Mouse (Mus musculus) limb, embryonic 13.5 days (tissue): ENCODE data around the gene Phactr2. TPM values are rescaled to one million over a fixed set of nuclear protein-coding genes. Genes with fewer than 3 reads are reported as not detected.

Experiments
- ATAC-seq: fragments of 200-750 bp; cut with Nextera tagmentation; 2 replicates; pipeline ENCODE4 v1.8.0; 2017; ENCODE audit warnings: low read depth, moderate number of reproducible peaks, moderate TSS enrichment; ENCODE audit not compliant: low FRiP score
- H3K27ac ChIP-seq: fragments of 300-500 bp; sonication (generic); 2 replicates; pipeline ENCODE4 v1.5.1; 2015; ENCODE audit warnings: inconsistent platforms, mild to moderate bottlenecking, moderate library complexity
- H3K27me3 ChIP-seq: fragments of 300-500 bp; sonication (generic); 2 replicates; pipeline ENCODE4 v1.6.1; 2015; ENCODE audit warnings: mild to moderate bottlenecking, inconsistent platforms
- H3K36me3 ChIP-seq: fragments of 300-500 bp; sonication (generic); 2 replicates; pipeline ENCODE4 v1.6.1; 2015; ENCODE audit warnings: inconsistent platforms, mild to moderate bottlenecking, moderate library complexity
- H3K4me1 ChIP-seq: fragments of 300-500 bp; sonication (generic); 2 replicates; pipeline ENCODE4 v1.6.1; 2015; ENCODE audit warnings: inconsistent platforms
- H3K4me2 ChIP-seq: fragments of 300-500 bp; sonication (generic); replicated peaks from 2 replicates; pipeline ENCODE4 v1.6.1; 2015; ENCODE audit warnings: inconsistent platforms, mild to moderate bottlenecking, moderate library complexity
- H3K4me3 ChIP-seq: fragments of 300-500 bp; sonication (generic); 2 replicates; pipeline ENCODE4 v1.5.1; 2015; ENCODE audit warnings: moderate library complexity, mild to moderate bottlenecking, inconsistent platforms
- H3K9ac ChIP-seq: fragments of 300-500 bp; sonication (generic); 2 replicates; pipeline ENCODE4 v1.6.1; 2015; ENCODE audit warnings: mild to moderate bottlenecking, inconsistent platforms
- H3K9me3 ChIP-seq: fragments of 300-500 bp; sonication (generic); 2 replicates; pipeline ENCODE4 v1.6.1; 2016; ENCODE audit warnings: inconsistent platforms
- WGBS: fragments of 180-500 bp; shearing (Covaris S2); methylation state at CpG from one replicate; pipeline ENCODE4 v1.1.7; 2015; 5-methylcytosine and 5-hydroxymethylcytosine counted together
- polyA plus RNA-seq: library from polyadenylated mRNA; unstranded; fragments of >200 nt; fragmentation: Nextera tagmentation; extraction: Ambion mirVana; gene quantifications from 2 replicates; pipeline ENCODE4 v1.2.1, GENCODE M21; 2015

The Phactr2 gene
- polyA plus RNA-seq, 1 experiment from 2014 or later = 26.8 TPM

- no peak overlapping the region for H3K9ac ChIP-seq
- no peak overlapping the region for H3K27ac ChIP-seq
- H3K27me3 ChIP-seq = no peaks in the 10 kb centered on the region
- ATAC-seq = no peak
- no peak overlapping the region for H3K4me2 ChIP-seq
- no peaks in the 10 kb centered on the region for H3K9me3 ChIP-seq
- no peak overlapping the region for H3K4me3 ChIP-seq
- 85% methylated on average over 6 of the region's 6 CpGs for WGBS
- H3K36me3 ChIP-seq = no peaks in the 10 kb centered on the region
- peaks cover 16% of the 10 kb centered on the region for H3K4me1 ChIP-seq
Observed at GRCm38 (mm10) chr10:13443647-13444046, 30.6 kb downstream of the Phactr2 start.

- Histone ChIP-seq H3K27ac (no peak overlapping the region), H3K4me2 (no peak overlapping the region), H3K9ac (no peak overlapping the region), H3K27me3 (no peaks in the 10 kb centered on the region), H3K4me1 (0 out of 2 replicates have a peak, but pooled peaks cover 10% of the 10 kb centered on the region), H3K9me3 (no peaks in the 10 kb centered on the region), H3K4me3 (no peak overlapping the region), H3K36me3 (no peaks in the 10 kb centered on the region)
- WGBS = 78% methylated on average over 4 of the region's 4 CpGs
- ATAC-seq = no peak
Observed at GRCm38 (mm10) chr10:13440292-13440691, 33.9 kb downstream of the Phactr2 start.

GRCm38 (mm10) chr10:13438118-13438821 is 35.9 kb downstream of the Phactr2 start:
- Histone ChIP-seq H3K9ac (no peak overlapping the region), H3K27me3 (no peaks in the 10 kb centered on the region), H3K27ac (no peak overlapping the region), H3K4me3 (no peak overlapping the region), H3K36me3 (no peaks in the 10 kb centered on the region), H3K9me3 (no peaks in the 10 kb centered on the region), H3K4me1 (0 out of 2 replicates have a peak, but pooled peaks cover 10% of the 10 kb centered on the region), H3K4me2 (no peak overlapping the region)
- no peak for ATAC-seq
- WGBS = 74% methylated on average over 10 of the region's 10 CpGs

GRCm38 (mm10) chr10:13437011-13437410 is 37.2 kb downstream of the Phactr2 start:
- 79% methylated on average over 9 of the region's 9 CpGs for WGBS
- no peaks in the 10 kb centered on the region for H3K27me3 ChIP-seq
- peak overlapping the region; percentile 10; the same call in 1 of the 2 replicates for H3K27ac ChIP-seq
- ATAC-seq = no peak
- no peaks in the 10 kb centered on the region for H3K36me3 ChIP-seq
- H3K4me2 ChIP-seq = no peak overlapping the region
- no peak overlapping the region for H3K9ac ChIP-seq
- H3K4me3 ChIP-seq = no peak overlapping the region
- no peaks in the 10 kb centered on the region for H3K9me3 ChIP-seq
- peaks cover 14% of the 10 kb centered on the region; the same call in 1 of the 2 replicates for H3K4me1 ChIP-seq

GRCm38 (mm10) chr10:13433016-13433415 is 41.2 kb downstream of the Phactr2 start:
- WGBS = 47% methylated on average over 7 of the region's 7 CpGs
- H3K36me3 ChIP-seq = no peaks in the 10 kb centered on the region
- no peaks in the 10 kb centered on the region for H3K27me3 ChIP-seq
- no peak overlapping the region for H3K27ac ChIP-seq
- no peak for ATAC-seq
- H3K4me1 ChIP-seq = peaks cover 24% of the 10 kb centered on the region
- no peak overlapping the region for H3K4me2 ChIP-seq
- H3K9me3 ChIP-seq = no peaks in the 10 kb centered on the region
- no peak overlapping the region for H3K4me3 ChIP-seq
- no peak overlapping the region for H3K9ac ChIP-seq

- Histone ChIP-seq H3K4me3 (no peak overlapping the region), H3K4me1 (peaks cover 28% of the 10 kb centered on the region), H3K9me3 (no peaks in the 10 kb centered on the region), H3K27me3 (no peaks in the 10 kb centered on the region), H3K27ac (peak overlapping the region; percentile 28; the same call in 1 of the 2 replicates), H3K4me2 (no peak overlapping the region), H3K9ac (no peak overlapping the region), H3K36me3 (no peaks in the 10 kb centered on the region)
- ATAC-seq = no peak
- WGBS = 26% methylated on average over 8 of the region's 8 CpGs
Observed at GRCm38 (mm10) chr10:13431641-13432540, 42.3 kb downstream of the Phactr2 start.

- Histone ChIP-seq H3K27me3 (no peaks in the 10 kb centered on the region), H3K27ac (no peak overlapping the region), H3K36me3 (no peaks in the 10 kb centered on the region), H3K4me1 (peaks cover 25% of the 10 kb centered on the region), H3K4me3 (no peak overlapping the region), H3K4me2 (no peak overlapping the region), H3K9me3 (no peaks in the 10 kb centered on the region), H3K9ac (no peak overlapping the region)
- 0 out of 2 replicates have a peak, but pooled peaks have one; percentile 39 for ATAC-seq
- 14% methylated on average over 5 of the region's 5 CpGs for WGBS
Observed at GRCm38 (mm10) chr10:13429766-13430165, 44.4 kb downstream of the Phactr2 start.

- Histone ChIP-seq H3K4me2 (peak overlapping the region; percentile 52), H3K9ac (no peak overlapping the region)
- 14% methylated on average over 13 of the region's 13 CpGs for WGBS
Observed at GRCm38 (mm10) chr10:13429240-13429639, 45.0 kb downstream of the Phactr2 start.

GRCm38 (mm10) chr10:13428536-13428935 is 45.7 kb downstream of the Phactr2 start:
- H3K4me2 ChIP-seq = no peak overlapping the region
- no peaks in the 10 kb centered on the region for H3K27me3 ChIP-seq
- 83% methylated on average over 7 of the region's 7 CpGs for WGBS
- H3K4me1 ChIP-seq = peaks cover 35% of the 10 kb centered on the region
- ATAC-seq = no peak
- H3K27ac ChIP-seq = no peak overlapping the region
- H3K36me3 ChIP-seq = no peaks in the 10 kb centered on the region
- H3K4me3 ChIP-seq = no peak overlapping the region
- no peaks in the 10 kb centered on the region for H3K9me3 ChIP-seq
- H3K9ac ChIP-seq = no peak overlapping the region

More at GRCm38 (mm10) chr10:13429240-13429639, 45.0 kb downstream of the Phactr2 start:
- Histone ChIP-seq H3K36me3 (no peaks in the 10 kb centered on the region), H3K4me3 (peak overlapping the region; percentile 18), H3K4me1 (peaks cover 28% of the 10 kb centered on the region), H3K27me3 (no peaks in the 10 kb centered on the region), H3K9me3 (no peaks in the 10 kb centered on the region), H3K27ac (no peak overlapping the region; the same call in 1 of the 2 replicates)
- ATAC-seq = peak; percentile 68

GRCm38 (mm10) chr10:13427599-13427998 is 46.6 kb downstream of the Phactr2 start:
- peak overlapping the region; percentile 39; the same call in 1 of the 2 replicates for H3K27ac ChIP-seq
- WGBS = 73% methylated on average over 10 of the region's 10 CpGs

GRCm38 (mm10) chr10:13425198-13425597 is 49.0 kb downstream of the Phactr2 start:
- Histone ChIP-seq H3K4me1 (peaks cover 27% of the 10 kb centered on the region), H3K4me3 (no peak overlapping the region), H3K4me2 (no peak overlapping the region), H3K27me3 (no peaks in the 10 kb centered on the region), H3K9ac (no peak overlapping the region), H3K36me3 (no peaks in the 10 kb centered on the region), H3K9me3 (no peaks in the 10 kb centered on the region), H3K27ac (no peak overlapping the region)
- ATAC-seq = no peak
- WGBS = 82% methylated on average over 9 of the region's 9 CpGs

More at GRCm38 (mm10) chr10:13427599-13427998, 46.6 kb downstream of the Phactr2 start:
- no peaks in the 10 kb centered on the region for H3K27me3 ChIP-seq
- no peaks in the 10 kb centered on the region for H3K36me3 ChIP-seq
- no peaks in the 10 kb centered on the region for H3K9me3 ChIP-seq
- H3K4me2 ChIP-seq = no peak overlapping the region
- no peak overlapping the region for H3K9ac ChIP-seq
- H3K4me3 ChIP-seq = no peak overlapping the region
- ATAC-seq = no peak
- H3K4me1 ChIP-seq = peaks cover 38% of the 10 kb centered on the region

GRCm38 (mm10) chr10:13424508-13424907 is 49.7 kb downstream of the Phactr2 start:
- no peaks in the 10 kb centered on the region for H3K9me3 ChIP-seq
- H3K4me1 ChIP-seq = peaks cover 27% of the 10 kb centered on the region
- H3K27me3 ChIP-seq = no peaks in the 10 kb centered on the region
- no peaks in the 10 kb centered on the region for H3K36me3 ChIP-seq
- 0 out of 2 replicates have a peak overlapping the region, but pooled peaks have one; percentile 44 for H3K27ac ChIP-seq
- H3K4me2 ChIP-seq = no peak overlapping the region
- no peak for ATAC-seq
- no peak overlapping the region for H3K4me3 ChIP-seq
- WGBS = 77% methylated on average over 17 of the region's 17 CpGs
- no peak overlapping the region for H3K9ac ChIP-seq
